Mouse (Mus musculus) heart, postnatal 36 days (tissue): ENCODE results near the gene Cacna1c. TPM values are rescaled to one million over a fixed set of nuclear protein-coding genes. Genes with fewer than 3 reads are reported as not detected.

Experiments
- DNase-seq, 2 experiments: peaks; one replicate each; pipeline ENCODE4 v3.0.0; 2021 to 2022
- intact Hi-C: fragments of 180-260 bp; cut with DNase I; formaldehyde crosslinking; loops from one replicate; pipeline ENCODE4 v1.15.1; 2025
- total RNA-seq, 2 experiments: library from RNA; stranded (reverse); gene quantifications; 2 replicates each; pipeline ENCODE4 v1.2.3; 2021

Cacna1c gene
- total RNA-seq, 2 experiments from 2014 or later = 199 to 208 TPM

DNA sequence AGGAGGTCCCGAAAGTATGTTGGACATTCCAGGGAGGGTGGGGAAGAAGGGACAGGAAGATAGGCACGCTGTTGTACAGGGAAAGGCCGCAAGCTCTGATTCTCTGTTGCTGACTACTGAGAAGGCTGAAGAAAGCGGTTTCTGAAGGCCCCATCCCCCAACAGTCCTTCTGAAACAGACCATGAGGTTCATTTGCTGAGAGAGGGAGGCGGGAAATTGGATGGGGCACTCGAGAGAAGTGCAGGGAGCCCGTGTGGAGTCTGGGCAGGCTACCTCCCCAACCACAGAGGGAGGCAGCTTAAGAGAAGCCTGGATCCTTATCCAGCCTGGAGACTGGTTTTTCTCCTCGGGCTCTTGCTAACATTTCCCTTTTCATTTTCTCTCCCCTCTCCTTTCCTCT lies 362.2 kb downstream of the Cacna1c start:
- intact Hi-C loops = no loop called here
- DNase-seq = no peak

- DNase-seq = no peak
- intact Hi-C loops = no loop called here
These were observed 363.2 kb downstream of the Cacna1c start for GRCm38 (mm10) chr6:118833049-118833448.

DNA sequence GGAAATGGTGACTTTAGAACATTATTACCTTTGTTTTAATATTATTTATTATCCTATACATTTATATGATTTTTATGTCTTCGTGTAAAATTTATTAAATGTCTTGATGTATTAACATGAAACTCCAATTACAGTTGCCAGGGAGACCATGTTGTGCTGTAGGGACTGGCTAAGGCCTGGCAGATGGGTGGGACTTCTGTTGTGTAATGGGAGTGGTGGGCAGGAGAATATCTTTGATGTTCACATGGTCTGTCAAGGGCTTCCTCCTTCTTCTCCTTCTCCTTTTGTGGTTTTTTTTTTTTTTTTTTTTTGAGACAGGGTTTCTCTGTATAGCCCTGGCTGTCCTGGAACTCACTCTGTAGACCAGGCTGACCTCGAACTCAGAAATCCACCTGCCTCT lies 363.6 kb downstream of the Cacna1c start:
- no peak for DNase-seq
- intact Hi-C loops = no loop called here

- intact Hi-C loops = no loop called here
- DNase-seq = no peak
These were observed 365.4 kb downstream of the Cacna1c start for GRCm38 (mm10) chr6:118830851-118831250.

- intact Hi-C loops = no loop called here
These were observed 368.0 kb downstream of the Cacna1c start for GRCm38 (mm10) chr6:118828187-118828586.

DNA sequence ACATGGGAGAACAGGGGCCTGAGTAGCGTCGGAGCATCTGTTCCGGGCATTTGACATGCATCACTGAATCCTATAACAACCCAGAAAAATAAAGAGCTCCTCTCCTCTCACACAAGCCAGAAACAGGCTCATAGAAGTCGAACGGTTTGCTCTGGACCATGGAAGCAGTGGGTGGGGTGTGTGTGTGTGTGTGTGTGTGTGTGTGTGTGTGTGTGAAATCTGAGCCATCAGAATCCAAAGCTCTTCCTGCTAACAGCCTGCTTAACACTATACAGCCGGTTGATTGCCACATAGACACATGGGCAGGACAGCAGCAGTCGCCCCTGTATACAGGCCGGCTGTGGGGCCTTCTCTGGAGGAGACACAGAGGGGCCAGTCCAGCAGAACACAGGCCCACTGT lies 368.7 kb downstream of the Cacna1c start:
- DNase-seq = no peak
- intact Hi-C loops = no loop called here

More at GRCm38 (mm10) chr6:118828187-118828586, 368.0 kb downstream of the Cacna1c start:
- DNase-seq = no peak

DNA sequence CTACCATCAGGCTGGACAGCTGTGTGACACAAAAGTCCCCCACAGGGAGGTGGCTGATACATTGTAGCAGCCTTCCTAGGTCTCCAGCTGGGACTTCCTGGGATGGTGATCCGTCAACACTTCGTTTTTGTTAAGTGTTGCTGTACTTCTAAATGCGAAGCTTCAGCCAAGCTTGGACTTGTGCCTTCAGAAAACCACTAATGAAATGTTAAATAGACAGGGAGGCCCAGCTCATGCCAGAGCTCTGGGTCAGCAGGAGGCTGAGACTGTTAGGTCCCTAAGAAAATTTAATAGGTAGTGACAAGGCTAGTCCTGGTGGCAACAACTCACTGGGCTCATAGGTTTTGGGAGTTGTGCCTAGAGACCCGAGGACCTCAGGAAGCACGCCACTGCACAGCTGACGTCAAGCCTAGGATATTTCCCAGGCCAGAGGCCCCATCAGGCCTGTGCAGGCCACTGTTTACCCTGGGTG lies 370.8 kb downstream of the Cacna1c start:
- DNase-seq = peak in 1 of 2 experiments; percentile 34
- intact Hi-C loops = no loop called here

DNA sequence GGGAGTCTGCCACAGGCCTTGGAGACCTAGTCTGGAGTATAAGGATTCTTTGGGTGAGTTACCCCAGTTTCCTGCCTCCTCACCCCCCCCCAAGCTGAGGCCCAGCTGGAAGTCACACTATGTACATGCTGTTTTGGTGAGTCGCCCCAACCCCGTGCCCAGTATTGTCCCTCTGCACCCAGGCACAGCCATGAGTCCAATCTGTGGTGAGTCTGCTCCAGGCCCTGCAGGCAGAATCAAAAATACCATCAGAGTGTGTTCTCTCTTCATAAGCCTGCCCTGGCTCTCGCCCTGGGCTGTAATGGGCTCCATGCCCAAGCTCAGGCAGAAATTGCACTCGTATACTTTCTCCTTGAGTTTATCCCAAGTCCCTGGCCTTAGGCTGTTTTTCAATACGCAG lies 374.7 kb downstream of the Cacna1c start:
- intact Hi-C loops = no loop called here
- DNase-seq = peak in 1 of 2 experiments; percentile 34

- DNase-seq = peak in 1 of 2 experiments; percentile 49
- intact Hi-C loops = no loop called here
These were observed 376.6 kb downstream of the Cacna1c start for GRCm38 (mm10) chr6:118819657-118820056.

DNA sequence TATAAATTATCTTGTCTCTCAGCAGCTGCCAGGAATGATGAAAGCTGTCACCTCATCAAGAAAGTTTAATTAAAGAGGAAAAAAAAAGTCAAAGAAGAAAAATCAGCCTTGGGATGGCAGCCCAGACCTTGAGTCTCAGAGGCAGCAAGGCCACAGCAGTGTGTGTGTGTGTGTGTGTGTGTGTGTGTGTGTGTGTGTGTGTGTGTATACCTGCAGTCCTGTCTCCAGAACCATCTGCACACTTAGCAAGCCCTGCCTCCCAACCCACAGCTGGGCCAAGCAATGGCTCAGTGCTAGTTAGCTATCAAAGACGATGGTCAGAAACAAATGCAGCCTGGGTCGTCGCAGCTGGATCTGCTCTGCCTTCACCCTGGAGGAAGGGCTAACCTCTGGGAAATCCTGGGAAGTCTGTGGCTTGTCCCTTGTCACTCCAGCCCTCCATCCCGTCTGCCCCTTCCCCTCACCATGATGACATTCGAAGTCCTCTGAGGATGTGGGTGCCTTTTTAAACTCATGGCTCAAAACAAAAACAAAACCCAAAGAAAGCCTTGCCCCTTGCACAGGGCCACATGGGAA lies 378.2 kb downstream of the Cacna1c start:
- intact Hi-C loops = no loop called here

GRCm38 (mm10) chr6:118816253-118816652 lies 380.0 kb downstream of the Cacna1c start:
- DNase-seq = no peak
- intact Hi-C loops = no loop called here

More for the DNA sequence above, 378.2 kb downstream of the Cacna1c start:
- no peak for DNase-seq

DNA sequence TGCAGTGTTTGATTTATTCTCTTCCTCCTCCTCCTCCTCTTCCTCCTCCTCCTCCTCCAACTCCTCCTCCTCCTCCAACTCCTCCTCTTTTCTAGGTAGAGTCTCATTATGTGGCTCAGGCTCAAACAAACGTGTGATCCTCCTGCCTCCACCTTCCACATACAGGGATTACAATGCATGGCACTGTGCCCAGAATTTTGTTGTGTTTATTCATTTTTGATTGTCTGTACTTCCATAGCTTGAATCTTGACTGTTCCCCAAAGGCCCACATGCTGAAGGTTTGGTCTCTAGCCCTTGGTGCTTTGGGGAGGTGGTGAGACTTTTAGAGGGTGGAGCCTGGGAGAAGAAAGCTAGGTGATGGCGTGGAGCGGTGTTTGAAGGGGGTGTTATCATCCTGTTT lies 383.7 kb downstream of the Cacna1c start:
- no peak for DNase-seq
- intact Hi-C loops = no loop called here

DNA sequence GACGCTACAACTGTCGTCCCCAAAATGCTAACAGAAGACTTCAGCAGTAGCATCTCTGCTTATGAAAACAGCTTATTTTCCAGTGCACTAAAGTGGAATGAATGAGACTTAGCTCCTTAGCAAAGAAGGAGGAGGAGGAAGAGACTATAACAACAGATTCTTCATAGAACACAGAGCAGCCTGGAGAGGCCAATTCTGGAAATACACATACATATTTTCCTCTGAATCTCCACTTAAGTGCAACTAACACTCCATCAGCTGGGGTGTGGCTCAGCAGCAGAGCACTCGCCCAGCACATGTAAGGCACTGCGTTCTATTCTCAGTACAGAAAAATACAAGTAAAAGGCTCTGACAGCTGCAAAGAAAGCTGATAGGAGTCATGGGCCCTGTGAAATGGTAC lies 384.2 kb downstream of the Cacna1c start:
- intact Hi-C loops = no loop called here
- DNase-seq = no peak

DNA sequence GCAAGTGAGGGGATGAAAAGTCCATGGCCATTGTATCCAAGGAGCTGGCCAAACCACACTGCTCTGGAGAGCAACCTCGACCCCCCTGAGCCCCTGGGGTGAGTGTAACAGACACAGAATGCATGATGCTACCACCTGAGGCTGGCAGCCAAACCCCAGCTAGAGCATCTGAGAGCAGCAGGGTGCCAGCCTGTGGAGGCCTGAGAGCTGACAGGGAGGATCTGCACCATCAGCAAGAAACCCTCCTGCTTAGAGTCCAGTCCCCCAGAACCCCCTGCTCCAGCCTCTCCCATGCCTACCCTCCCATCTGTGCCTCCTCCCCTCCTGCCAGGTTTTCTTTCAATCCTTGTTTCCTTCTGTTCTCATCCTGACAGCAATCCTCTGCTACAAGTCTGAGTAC lies 385.4 kb downstream of the Cacna1c start:
- DNase-seq = no peak
- intact Hi-C loops = no loop called here

GRCm38 (mm10) chr6:118805139-118805538 lies 391.1 kb downstream of the Cacna1c start:
- intact Hi-C loops = no loop called here
- no peak for DNase-seq

DNA sequence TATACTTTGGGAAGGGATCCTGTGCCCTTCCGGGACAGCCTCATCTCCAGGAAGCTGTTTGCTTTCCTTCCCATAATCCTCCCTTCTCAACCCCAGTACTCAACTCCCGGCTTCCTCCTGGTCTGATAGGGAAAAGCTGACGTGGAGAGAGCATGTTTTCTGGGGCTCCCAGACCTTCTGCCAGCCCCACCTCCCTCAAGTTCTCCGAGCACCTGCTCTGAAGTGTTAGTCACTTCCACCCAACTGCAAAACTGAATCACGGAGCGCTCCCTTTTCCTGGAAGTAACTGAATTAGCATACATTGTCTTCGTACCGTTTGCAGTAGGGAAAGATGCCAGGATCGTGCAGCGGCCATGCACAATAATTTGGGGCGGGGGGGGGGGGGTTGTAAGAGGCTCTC lies 393.9 kb downstream of the Cacna1c start:
- no peak for DNase-seq

GRCm38 (mm10) chr6:118796393-118796792 lies 399.8 kb downstream of the Cacna1c start:
- intact Hi-C loops = no loop called here

More for the DNA sequence above, 393.9 kb downstream of the Cacna1c start:
- intact Hi-C loops = no loop called here

DNA sequence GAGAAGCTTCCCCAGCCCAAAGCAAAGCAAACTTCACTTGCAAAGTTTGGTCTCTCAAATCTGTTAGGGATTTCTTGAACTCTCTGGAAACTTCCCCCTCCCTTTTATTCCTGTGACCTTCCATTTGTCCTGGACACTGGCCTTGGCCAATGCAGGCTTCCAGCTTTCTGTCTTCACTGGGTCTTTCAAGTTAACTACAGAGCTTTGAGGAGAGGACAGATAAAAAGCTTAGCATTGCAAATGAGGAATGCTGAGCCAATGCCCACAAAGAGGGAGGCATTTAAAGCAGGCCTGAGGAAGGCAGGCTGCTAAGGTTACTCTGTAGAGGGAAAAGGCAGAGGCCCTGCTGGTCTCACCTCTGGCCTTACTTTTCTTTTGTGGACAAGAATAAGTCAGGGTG lies 400.5 kb downstream of the Cacna1c start:
- intact Hi-C loops = no loop called here
- no peak for DNase-seq

More at GRCm38 (mm10) chr6:118796393-118796792, 399.8 kb downstream of the Cacna1c start:
- DNase-seq = no peak

GRCm38 (mm10) chr6:118791921-118792368 lies 404.3 kb downstream of the Cacna1c start:
- peak; percentile 61 to 65 for DNase-seq
- intact Hi-C loops = no loop called here

- intact Hi-C loops = no loop called here
- DNase-seq = no peak
These were observed 408.3 kb downstream of the Cacna1c start for GRCm38 (mm10) chr6:118787933-118788332.

DNA sequence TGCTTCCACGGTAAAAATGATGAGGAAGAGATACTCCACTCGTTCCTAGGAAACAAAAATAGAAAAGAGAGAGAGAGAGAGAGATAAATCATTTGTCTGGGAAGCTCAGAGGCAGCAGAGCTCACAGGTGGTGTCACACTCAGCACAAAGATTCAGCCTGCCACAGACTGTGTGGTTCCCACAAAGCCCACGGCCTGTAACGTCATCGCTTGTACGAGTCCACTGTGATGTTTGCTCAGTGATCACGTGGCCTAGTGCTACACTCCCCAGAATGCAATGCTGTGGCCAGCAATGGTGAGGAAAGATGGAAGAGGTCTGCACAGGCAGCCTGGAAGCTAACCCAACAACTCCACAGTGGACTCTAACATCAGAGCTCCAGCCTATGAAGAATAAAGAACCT lies 415.9 kb downstream of the Cacna1c start:
- no peak for DNase-seq
- intact Hi-C loops = no loop called here

DNA sequence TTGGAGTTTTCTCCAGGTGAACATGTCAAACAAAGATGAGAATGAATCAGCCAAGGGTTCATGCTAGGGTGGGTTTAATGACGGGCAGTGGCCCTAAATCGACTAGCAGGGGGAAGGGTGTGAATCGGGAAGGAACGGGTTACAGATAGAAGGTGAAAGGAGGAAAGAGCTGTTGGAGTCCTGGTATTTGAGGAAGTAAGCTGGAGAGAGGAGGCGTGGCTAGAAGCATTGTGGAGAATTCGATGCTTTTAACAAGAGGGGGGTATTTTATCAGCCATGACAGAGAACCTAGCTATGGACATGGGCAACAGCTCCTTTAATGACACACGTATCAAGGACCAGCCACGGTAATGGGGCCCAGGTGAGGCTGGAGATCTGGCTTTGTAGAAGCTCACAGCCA lies 417.0 kb downstream of the Cacna1c start:
- DNase-seq = no peak
- intact Hi-C loops = no loop called here

DNA sequence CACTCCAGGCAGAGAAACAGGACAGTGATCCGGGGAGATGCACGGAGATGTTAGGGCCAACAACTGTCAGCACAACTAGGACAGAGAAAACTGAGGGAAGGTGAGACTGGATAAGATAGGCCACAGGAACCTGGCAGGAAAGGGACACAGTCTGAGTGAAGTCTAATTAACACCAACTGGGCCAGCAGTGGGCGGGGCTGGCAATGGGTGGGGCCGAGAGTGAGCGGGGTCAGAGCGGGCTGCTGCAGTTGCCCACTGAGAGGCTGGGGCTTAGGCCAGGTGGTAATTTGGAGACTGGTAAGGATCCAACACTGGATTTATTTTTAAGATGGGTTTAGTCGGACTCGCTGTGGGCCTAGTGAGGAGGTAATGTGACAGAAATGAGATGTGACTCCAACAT lies 418.8 kb downstream of the Cacna1c start:
- intact Hi-C loops = no loop called here
- no peak for DNase-seq
